Mouse (Mus musculus): ENCODE results near the gene Smim6. TPM values are rescaled to one million over a fixed set of nuclear protein-coding genes. Genes with fewer than 3 reads are reported as not detected.

Gene Smim6
- polyA plus RNA-seq (2015; fragmentation: Nextera tagmentation; extraction: Ambion mirVana): 29.6 and 32.9 TPM in 2 replicates

DNA sequence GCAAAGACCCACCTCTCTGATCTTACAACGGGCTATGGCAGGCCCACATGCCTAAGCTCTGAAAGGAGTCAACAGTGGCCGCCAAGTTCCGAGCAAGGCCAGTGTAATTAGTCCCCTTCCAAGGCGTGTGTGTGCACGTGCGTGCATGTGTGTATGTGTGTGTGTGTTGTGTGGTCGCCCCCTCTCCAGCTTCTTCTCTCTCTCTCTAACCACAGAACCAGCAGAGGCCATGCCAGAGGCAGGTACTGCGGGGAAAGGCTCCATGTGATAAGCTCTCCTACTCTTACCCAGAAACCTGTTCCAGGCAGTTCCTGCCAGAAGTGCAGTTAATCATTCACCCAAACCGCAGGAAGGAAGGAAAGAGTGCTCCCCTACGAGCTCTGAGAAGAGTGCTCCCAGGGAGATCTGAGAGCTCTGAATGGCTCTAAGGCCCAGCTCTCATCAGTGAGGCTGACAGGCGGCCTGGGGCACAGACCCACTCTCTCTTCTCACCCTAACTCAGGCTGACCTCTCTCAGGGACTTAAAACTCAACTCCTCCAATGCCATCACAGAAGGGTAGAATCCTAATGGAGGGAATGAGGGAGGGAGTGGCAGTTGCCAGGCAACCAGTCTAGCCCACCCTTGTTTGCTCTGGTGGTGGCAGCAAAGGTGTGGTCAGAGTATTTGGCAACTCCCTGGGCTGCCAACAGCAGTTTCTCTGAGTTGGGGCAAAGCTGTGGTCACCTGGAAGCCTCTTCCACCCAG lies at the start of gene Smim6:
Gene Smim6, plus strand, starts transcription at position 386 of the 745 bp plus-strand sequence.
- Histone ChIP-seq H3K9me3 (ENCODE audit: control insufficient read depth) (no peaks in the 10 kb centered on the region), H3K4me2 (replicated peaks; ENCODE audit: low read depth) (peak within 1 kb of the TSS; percentile 51), H3K36me3 (ENCODE audit: control insufficient read depth, insufficient read depth) (peaks cover 38% of the 10 kb centered on the region), H3K27ac (ENCODE audit: low read depth, low read length) (peak within 1 kb of the TSS; percentile 97), H3K4me1 (replicated peaks; ENCODE audit: control insufficient read depth, insufficient read depth, low read length) (no peaks in the 10 kb centered on the region), H3K9ac (ENCODE audit: low read depth, low read length) (peak within 1 kb of the TSS; percentile 26; the same call in 1 of the 2 replicates), H3K4me3 (ENCODE audit: low read depth, low read length) (peak within 1 kb of the TSS; percentile 9; the same call in 1 of the 2 replicates), H3K27me3 (replicated peaks; ENCODE audit: control insufficient read depth, insufficient read depth, low read length) (no peaks in the 10 kb centered on the region)
- ATAC-seq: peak; percentile 90
- TF ChIP-seq CTCF (IDR thresholded peaks at IDR 0.05; ENCODE audit: low read depth): no peak
- 37% methylated on average over 11 of the region's 11 CpGs for WGBS

DNA sequence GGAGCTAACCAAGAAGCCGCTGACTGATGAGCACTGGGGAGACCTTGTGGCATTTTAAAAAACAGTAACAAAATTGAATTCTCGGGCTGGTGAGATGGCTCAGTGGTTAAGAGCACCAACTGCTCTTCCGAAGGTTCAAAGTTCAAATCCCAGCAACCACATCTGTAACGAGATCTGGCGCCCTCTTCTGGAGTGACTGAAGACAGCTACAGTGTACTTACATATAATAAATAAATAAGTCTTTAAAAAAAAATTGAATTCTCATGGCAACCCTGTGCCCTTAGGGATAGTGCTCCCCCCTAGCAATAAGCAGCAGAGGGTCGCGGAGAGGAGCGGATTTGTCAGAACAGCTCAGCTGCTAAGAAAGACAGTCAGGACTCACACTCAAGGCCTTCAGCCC lies 47.9 kb upstream of the Smim6 start:
- H3K36me3 ChIP-seq (ENCODE audit: control insufficient read depth, insufficient read depth): no peaks in the 10 kb centered on the region
- peaks cover 7% of the 10 kb centered on the region; the same call in 1 of the 2 replicates for H3K27me3 ChIP-seq (replicated peaks; ENCODE audit: control insufficient read depth, insufficient read depth, low read length)
- H3K4me2 ChIP-seq (replicated peaks; ENCODE audit: low read depth): no peak overlapping the region
- H3K9me3 ChIP-seq (ENCODE audit: control insufficient read depth): no peaks in the 10 kb centered on the region
- WGBS: 81% methylated on average over 8 of the region's 8 CpGs
- no peaks in the 10 kb centered on the region for H3K4me1 ChIP-seq (replicated peaks; ENCODE audit: control insufficient read depth, insufficient read depth, low read length)
- peak; percentile 57 for TF ChIP-seq CTCF (IDR thresholded peaks at IDR 0.05; ENCODE audit: low read depth)
- no peak overlapping the region for H3K27ac ChIP-seq (ENCODE audit: low read depth, low read length)
- no peak overlapping the region for H3K4me3 ChIP-seq (ENCODE audit: low read depth, low read length)
- ATAC-seq: no peak
- H3K9ac ChIP-seq (ENCODE audit: low read depth, low read length): no peak overlapping the region

DNA sequence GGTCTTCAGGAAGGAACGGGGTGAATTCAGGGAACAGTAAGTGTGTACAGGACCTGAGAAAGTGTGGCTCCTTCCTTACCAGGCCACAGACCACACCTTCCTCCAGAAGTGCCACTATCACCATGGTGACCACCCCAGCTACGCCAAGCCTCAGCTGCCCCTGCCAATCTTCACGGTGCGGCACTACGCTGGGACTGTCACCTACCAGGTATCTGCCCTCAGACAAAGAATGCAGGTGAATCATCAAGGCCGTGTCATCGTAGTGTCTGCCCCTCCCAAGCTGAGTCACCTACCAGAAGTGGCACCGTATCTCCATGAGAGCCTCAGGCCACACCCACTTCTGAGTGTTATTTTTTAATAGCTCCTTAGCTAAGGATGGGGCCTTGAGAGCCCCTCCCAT lies 42.4 kb upstream of the Smim6 start:
- Histone ChIP-seq H3K9me3 (ENCODE audit: control insufficient read depth) (no peaks in the 10 kb centered on the region), H3K27me3 (replicated peaks; ENCODE audit: control insufficient read depth, insufficient read depth, low read length) (no peaks in the 10 kb centered on the region), H3K4me2 (replicated peaks; ENCODE audit: low read depth) (0 out of 2 replicates have a peak overlapping the region, but pooled peaks have one; percentile 18), H3K9ac (ENCODE audit: low read depth, low read length) (no peak overlapping the region), H3K4me1 (replicated peaks; ENCODE audit: control insufficient read depth, insufficient read depth, low read length) (no peaks in the 10 kb centered on the region; the same call in 1 of the 2 replicates), H3K4me3 (ENCODE audit: low read depth, low read length) (no peak overlapping the region), H3K36me3 (ENCODE audit: control insufficient read depth, insufficient read depth) (no peaks in the 10 kb centered on the region), H3K27ac (ENCODE audit: low read depth, low read length) (peak overlapping the region; percentile 77)
- peak; percentile 82 for ATAC-seq
- WGBS: 31% methylated on average over 8 of the region's 8 CpGs
- no peak for TF ChIP-seq CTCF (IDR thresholded peaks at IDR 0.05; ENCODE audit: low read depth)

DNA sequence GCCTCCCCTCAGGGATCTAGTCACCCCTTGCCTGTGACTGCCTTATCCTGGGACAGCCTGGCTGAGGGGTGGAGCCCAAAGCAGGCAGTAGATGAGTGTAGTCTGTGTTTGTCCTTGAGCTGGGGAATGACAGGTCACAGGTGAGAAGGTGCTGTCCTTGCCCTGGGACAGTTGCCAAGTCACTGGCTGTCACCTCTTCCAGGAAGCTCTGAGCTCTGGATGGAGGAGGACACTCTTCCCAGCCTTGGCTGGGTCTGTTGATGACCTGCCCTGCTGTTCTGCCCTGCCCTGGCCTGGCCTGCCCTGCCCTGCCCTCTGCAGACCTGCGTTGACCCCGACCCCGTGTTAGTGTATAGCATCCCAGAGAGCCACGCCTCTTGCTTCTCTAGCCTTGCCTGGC lies 39.4 kb upstream of the Smim6 start:
- no peaks in the 10 kb centered on the region; the same call in 1 of the 2 replicates for H3K4me1 ChIP-seq (replicated peaks; ENCODE audit: control insufficient read depth, insufficient read depth, low read length)
- peak; percentile 31 for ATAC-seq
- no peaks in the 10 kb centered on the region for H3K36me3 ChIP-seq (ENCODE audit: control insufficient read depth, insufficient read depth)
- H3K27me3 ChIP-seq (replicated peaks; ENCODE audit: control insufficient read depth, insufficient read depth, low read length): no peaks in the 10 kb centered on the region
- no peak overlapping the region for H3K4me3 ChIP-seq (ENCODE audit: low read depth, low read length)
- H3K9me3 ChIP-seq (ENCODE audit: control insufficient read depth): no peaks in the 10 kb centered on the region
- peak overlapping the region; percentile 54; the same call in 1 of the 2 replicates for H3K27ac ChIP-seq (ENCODE audit: low read depth, low read length)
- no peak overlapping the region for H3K9ac ChIP-seq (ENCODE audit: low read depth, low read length)
- H3K4me2 ChIP-seq (replicated peaks; ENCODE audit: low read depth): no peak overlapping the region; the same call in 1 of the 2 replicates
- 21% methylated on average over 4 of the region's 4 CpGs for WGBS
- TF ChIP-seq CTCF (IDR thresholded peaks at IDR 0.05; ENCODE audit: low read depth): no peak

DNA sequence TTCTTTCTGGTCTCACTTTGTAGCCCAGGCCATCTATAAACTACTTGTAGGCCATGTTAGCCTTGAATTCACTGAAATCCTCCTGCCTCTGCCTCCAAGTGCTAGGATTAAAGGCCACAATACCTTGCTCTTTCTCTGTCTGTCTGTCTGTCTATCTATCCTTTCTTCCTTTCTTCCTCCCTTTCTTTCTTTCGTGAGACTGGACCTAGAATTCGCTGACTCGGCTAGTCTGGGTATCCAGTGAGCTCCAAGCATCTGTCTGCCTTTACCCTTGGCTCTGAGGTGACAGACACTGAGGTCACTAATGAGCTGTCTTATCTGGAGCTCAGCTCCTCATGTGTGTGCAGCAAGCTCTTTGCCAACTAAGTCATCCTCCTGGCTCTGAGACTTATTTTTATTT lies 35.9 kb upstream of the Smim6 start:
- whole genome bisulfite sequencing: 83% methylated on average over 3 of the region's 3 CpGs
- no peak overlapping the region for H3K9ac ChIP-seq (ENCODE audit: low read depth, low read length)
- no peak for ATAC-seq

DNA sequence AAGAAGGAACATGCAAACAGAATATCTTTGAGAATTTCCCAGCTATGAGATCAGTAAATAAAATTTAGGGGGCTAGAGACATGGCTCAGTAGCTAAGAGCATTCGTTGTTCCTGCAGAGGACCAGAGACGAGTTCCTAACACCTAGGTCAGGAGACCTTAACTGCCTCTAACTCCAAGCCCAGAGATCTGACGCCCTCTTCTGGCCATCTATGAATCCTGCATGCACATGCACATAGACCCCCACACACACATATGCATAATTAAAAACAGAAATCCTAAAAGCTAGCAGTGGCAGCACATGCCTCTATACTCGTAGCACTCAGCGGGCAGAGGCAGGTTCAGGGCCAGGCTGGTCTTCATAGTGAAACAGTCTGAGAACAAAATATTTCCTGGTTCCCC lies 35.4 kb upstream of the Smim6 start:
- 77% methylated on average over 5 of the region's 5 CpGs for WGBS
- no peaks in the 10 kb centered on the region for H3K27me3 ChIP-seq (replicated peaks; ENCODE audit: control insufficient read depth, insufficient read depth, low read length)
- ATAC-seq: no peak
- H3K4me2 ChIP-seq (replicated peaks; ENCODE audit: low read depth): peak overlapping the region; percentile 66; the same call in 1 of the 2 replicates
- no peak overlapping the region for H3K9ac ChIP-seq (ENCODE audit: low read depth, low read length)
- peak; percentile 58 for TF ChIP-seq CTCF (IDR thresholded peaks at IDR 0.05; ENCODE audit: low read depth)
- H3K9me3 ChIP-seq (ENCODE audit: control insufficient read depth): no peaks in the 10 kb centered on the region
- peak overlapping the region; percentile 94 for H3K27ac ChIP-seq (ENCODE audit: low read depth, low read length)
- no peaks in the 10 kb centered on the region; the same call in 1 of the 2 replicates for H3K4me1 ChIP-seq (replicated peaks; ENCODE audit: control insufficient read depth, insufficient read depth, low read length)
- H3K4me3 ChIP-seq (ENCODE audit: low read depth, low read length): no peak overlapping the region
- peaks cover 16% of the 10 kb centered on the region for H3K36me3 ChIP-seq (ENCODE audit: control insufficient read depth, insufficient read depth)

More for the DNA sequence above, 35.9 kb upstream of the Smim6 start:
- Histone ChIP-seq H3K9me3 (ENCODE audit: control insufficient read depth) (no peaks in the 10 kb centered on the region), H3K4me1 (replicated peaks; ENCODE audit: control insufficient read depth, insufficient read depth, low read length) (no peaks in the 10 kb centered on the region), H3K27ac (ENCODE audit: low read depth, low read length) (no peak overlapping the region), H3K4me2 (replicated peaks; ENCODE audit: low read depth) (no peak overlapping the region), H3K36me3 (ENCODE audit: control insufficient read depth, insufficient read depth) (peaks cover 11% of the 10 kb centered on the region), H3K27me3 (replicated peaks; ENCODE audit: control insufficient read depth, insufficient read depth, low read length) (no peaks in the 10 kb centered on the region), H3K4me3 (ENCODE audit: low read depth, low read length) (no peak overlapping the region)
- no peak for TF ChIP-seq CTCF (IDR thresholded peaks at IDR 0.05; ENCODE audit: low read depth)

All from intestine, postnatal 0 days (tissue).